Mouse (Mus musculus): ENCODE measurements at regions not wholly inside any gene's neighbourhood (a gene's known extent, or its start where the extent isn't known, plus 50 kb on each side); places are given as distances from the start of the nearest gene placed in this dataset.

- TF ChIP-seq CTCF (IDR thresholded peaks at IDR 0.05 in 2 of 3, conservative IDR thresholded peaks at IDR 0.05 in 1 of 3; ENCODE audit: control insufficient read depth in 1 of 3, insufficient read depth in 1 of 3, low read depth in 2 of 3, low read length in 3 of 3, poor library complexity in 1 of 3, severe bottlenecking in 1 of 3) (no peak), POLR2AphosphoS5 (IDR thresholded peaks at IDR 0.05; ENCODE audit: borderline replicate concordance, low read depth, low read length) (no peak), RAD21 (IDR thresholded peaks at IDR 0.05; ENCODE audit: low read depth, low read length) (no peak), SIN3A (IDR thresholded peaks at IDR 0.05; ENCODE audit: low read length) (no peak), HCFC1 (IDR thresholded peaks at IDR 0.05; ENCODE audit: low read depth, low read length) (no peak), ZC3H11A (IDR thresholded peaks at IDR 0.05; ENCODE audit: low read depth, low read length) (no peak), USF2 (IDR thresholded peaks at IDR 0.05; ENCODE audit: borderline replicate concordance in 1 of 2, insufficient read depth in 1 of 2, low read depth in 1 of 2, low read length in 2 of 2) (no peak), TAL1 (IDR thresholded peaks at IDR 0.05; ENCODE audit: low read length) (no peak), TCF12 (IDR thresholded peaks at IDR 0.05; ENCODE audit: low read depth, low read length) (no peak), MYC (IDR thresholded peaks at IDR 0.05; ENCODE audit: low read depth, low read length) (no peak), ELF1 (IDR thresholded peaks at IDR 0.05; ENCODE audit: low read depth, low read length) (no peak), EP300 (IDR thresholded peaks at IDR 0.05; ENCODE audit: low read depth in 1 of 2, low read length in 2 of 2) (no peak), UBTF (IDR thresholded peaks at IDR 0.05; ENCODE audit: borderline replicate concordance, insufficient read depth, low read depth, low read length) (no peak), MAZ (IDR thresholded peaks at IDR 0.05; ENCODE audit: low read depth, low read length) (no peak), ZNF384 (IDR thresholded peaks at IDR 0.05; ENCODE audit: low read depth, low read length) (no peak), BHLHE40 (IDR thresholded peaks at IDR 0.05; ENCODE audit: borderline replicate concordance, low read depth, low read length) (no peak), MEF2A (IDR thresholded peaks at IDR 0.05; ENCODE audit: extremely low read depth, insufficient replicate concordance, low read depth, low read length, poor library complexity, severe bottlenecking) (no peak), NRF1 (IDR thresholded peaks at IDR 0.05; ENCODE audit: insufficient read depth, low read depth, low read length, poor library complexity, severe bottlenecking) (no peak), CHD2 (IDR thresholded peaks at IDR 0.05; ENCODE audit: low read length) (no peak)
- no peaks in the 10 kb centered on the region for H3K9me3 ChIP-seq (replicated peaks; ENCODE audit: insufficient read depth, low read length)
- DNase-seq (ENCODE audit: low read depth, low spot score) = no peak
Measured at GRCm38 (mm10) chr1:94263313-94263712, 211.0 kb upstream of the Pdcd1 start.

GRCm38 (mm10) chr1:94235426-94235825 is 183.1 kb upstream of the Pdcd1 start:
- no peaks in the 10 kb centered on the region for H3K4me1 ChIP-seq (ENCODE audit: control insufficient read depth in 1 of 2, insufficient read depth in 2 of 2, low read length in 2 of 2)
- H3K4me3 ChIP-seq (ENCODE audit: control insufficient read depth in 1 of 2, insufficient read depth in 1 of 2, low read depth in 2 of 2, low read length in 2 of 2) = no peak overlapping the region
- H3K27me3 ChIP-seq (ENCODE audit: control insufficient read depth in 1 of 2, insufficient read depth in 2 of 2, low read length in 2 of 2) = no peaks in the 10 kb centered on the region
- H3K36me3 ChIP-seq (ENCODE audit: control insufficient read depth in 1 of 2, insufficient read depth in 2 of 2, low read length in 2 of 2) = no peaks in the 10 kb centered on the region
- no peak for DNase-seq (ENCODE audit: low read depth, low spot score)
- H3K79me2 ChIP-seq (ENCODE audit: control insufficient read depth, insufficient read depth, low read length, poor library complexity) = no peaks in the 10 kb centered on the region
- H3K9me3 ChIP-seq (replicated peaks; ENCODE audit: insufficient read depth, low read length) = no peaks in the 10 kb centered on the region
- no peak overlapping the region for H3K9ac ChIP-seq (ENCODE audit: control insufficient read depth, low read depth, low read length, poor library complexity, severe bottlenecking)
- TF ChIP-seq ZKSCAN1 (IDR thresholded peaks at IDR 0.05; ENCODE audit: low read depth, low read length) (no peak), USF1 (IDR thresholded peaks at IDR 0.05; ENCODE audit: low read depth, low read length) (no peak), JUND (IDR thresholded peaks at IDR 0.05; ENCODE audit: low read depth, low read length) (no peak), POLR2AphosphoS2 (IDR thresholded peaks at IDR 0.05; ENCODE audit: low read length) (no peak), TCF12 (IDR thresholded peaks at IDR 0.05; ENCODE audit: low read depth, low read length) (no peak), CTCF (IDR thresholded peaks at IDR 0.05 in 2 of 3, conservative IDR thresholded peaks at IDR 0.05 in 1 of 3; ENCODE audit: control insufficient read depth in 1 of 3, insufficient read depth in 1 of 3, low read depth in 2 of 3, low read length in 3 of 3, poor library complexity in 1 of 3, severe bottlenecking in 1 of 3) (no peak), NELFE (IDR thresholded peaks at IDR 0.05; ENCODE audit: low read depth, low read length) (no peak), HCFC1 (IDR thresholded peaks at IDR 0.05; ENCODE audit: low read depth, low read length) (no peak), ZNF384 (IDR thresholded peaks at IDR 0.05; ENCODE audit: low read depth, low read length) (no peak), KAT2A (conservative IDR thresholded peaks at IDR 0.05; ENCODE audit: low read depth, low read length) (no peak)
- H3K27ac ChIP-seq (ENCODE audit: control insufficient read depth, low read depth, low read length) = no peak overlapping the region

More at GRCm38 (mm10) chr1:94263313-94263712, 211.0 kb upstream of the Pdcd1 start:
- no peaks in the 10 kb centered on the region for H3K4me1 ChIP-seq (ENCODE audit: control insufficient read depth in 1 of 2, insufficient read depth in 2 of 2, low read length in 2 of 2)
- H3K79me2 ChIP-seq (ENCODE audit: control insufficient read depth, insufficient read depth, low read length, poor library complexity) = no peaks in the 10 kb centered on the region
- no peak overlapping the region for H3K27ac ChIP-seq (ENCODE audit: control insufficient read depth, low read depth, low read length)
- H3K36me3 ChIP-seq (ENCODE audit: control insufficient read depth in 1 of 2, insufficient read depth in 2 of 2, low read length in 2 of 2) = no peaks in the 10 kb centered on the region
- no peak overlapping the region for H3K9ac ChIP-seq (ENCODE audit: control insufficient read depth, low read depth, low read length, poor library complexity, severe bottlenecking)
- no peaks in the 10 kb centered on the region for H3K27me3 ChIP-seq (ENCODE audit: control insufficient read depth in 1 of 2, insufficient read depth in 2 of 2, low read length in 2 of 2)
- H3K4me3 ChIP-seq (ENCODE audit: control insufficient read depth in 1 of 2, insufficient read depth in 1 of 2, low read depth in 2 of 2, low read length in 2 of 2) = no peak overlapping the region

Measured in MEL (cell line).